Mouse (Mus musculus) liver, adult 2 months (tissue): Measurements from ENCODE around the gene B4galt5.

Source experiments
- CTCF ChIP-seq: fragments of 200-500 bp; IDR thresholded peaks from 2 replicates; pipeline ENCODE4 v1.5.1; 2011; ENCODE audit warnings: low read depth, low read length, control low read depth
- POLR2A ChIP-seq: fragments of 200-500 bp; IDR thresholded peaks from 2 replicates; pipeline ENCODE4 v1.6.1; 2011; ENCODE audit warnings: low read length, control low read depth; ENCODE audit not compliant: insufficient read depth; ENCODE audit errors: extremely low read depth

DNA sequence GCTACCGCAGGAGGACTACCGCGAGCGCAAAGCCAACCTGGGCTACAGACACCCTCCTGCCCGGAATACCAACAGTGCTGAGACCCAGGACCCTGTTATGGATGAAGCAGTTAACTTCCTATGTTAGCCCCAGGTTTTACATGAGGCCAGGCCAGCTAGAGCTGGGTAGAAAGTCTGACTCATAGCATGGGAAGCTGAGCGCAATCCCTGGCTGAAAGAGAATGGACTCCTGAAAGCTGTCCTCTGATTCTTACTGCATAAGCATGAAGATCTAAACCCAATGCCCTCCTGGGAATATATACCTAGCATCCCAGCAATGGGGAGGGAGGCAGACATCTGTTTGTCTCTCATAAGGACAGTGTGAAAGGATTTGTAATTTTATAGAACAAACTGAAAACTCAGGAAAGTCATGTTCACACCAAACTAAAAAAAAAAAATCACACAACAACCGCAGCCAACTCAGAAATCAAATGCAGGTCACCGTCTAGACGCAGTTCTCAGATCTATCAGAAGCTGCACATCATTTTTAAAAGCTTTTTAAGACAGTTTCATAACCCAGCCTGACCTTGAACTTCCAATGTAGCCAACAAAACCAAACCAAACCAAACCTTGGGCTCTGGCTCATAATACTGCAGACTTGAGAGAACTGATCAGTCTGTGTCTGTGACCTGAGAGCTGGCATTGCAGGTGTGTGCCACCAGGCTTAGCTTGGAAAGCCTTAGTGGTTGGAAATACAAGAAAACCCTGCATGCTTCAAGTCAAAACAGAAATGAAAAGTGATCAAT is 19.3 kb downstream of the B4galt5 start:
- TF ChIP-seq CTCF, result no peak
- TF ChIP-seq POLR2A, result no peak
